Mouse (Mus musculus) lung, adult 2 months (tissue): Measurements from ENCODE around the gene Vstm4.

Experiments
- CTCF ChIP-seq: fragments of 200-500 bp; IDR thresholded peaks from 2 replicates; pipeline ENCODE4 v1.5.1; 2011; ENCODE audit warnings: mild to moderate bottlenecking, low read length, control low read depth; ENCODE audit not compliant: insufficient read depth
- POLR2A ChIP-seq: fragments of 200-500 bp; IDR thresholded peaks from 2 replicates; pipeline ENCODE4 v1.6.1; 2011; ENCODE audit warnings: low read depth, mild to moderate bottlenecking, control low read depth, low read length, borderline replicate concordance; ENCODE audit errors: extremely low read depth

GRCm38 (mm10) chr14:32880332-32880731, 23.8 kb downstream of the Vstm4 start:
- TF ChIP-seq CTCF (no peak), POLR2A (no peak)
